Mouse (Mus musculus): ENCODE measurements around the gene Gm10260. TPM values are rescaled to one million over a fixed set of nuclear protein-coding genes. Genes with fewer than 3 reads are reported as not detected.

The Gm10260 gene
- 100 to 1,000 TPM; 179 to 186 TPM for total RNA-seq (2021)
- long read RNA-seq, experiment 1 = 0 reads
- long read RNA-seq, experiment 2 = 0 reads

- no peak for DNase-seq
These were observed at the start of gene Gm10260 for GRCm38 (mm10) chr13:97760532-97760931. Gene Gm10260, minus strand, starts transcription at chr13:97760632.

GRCm38 (mm10) chr13:97809828-97810227, 49.4 kb upstream of the Gm10260 start:
- DNase-seq = no peak

GRCm38 (mm10) chr13:97805907-97806306, 45.5 kb upstream of the Gm10260 start:
- no peak for DNase-seq

- no peak for DNase-seq
These were observed 42.0 kb upstream of the Gm10260 start for GRCm38 (mm10) chr13:97802386-97802785.

- no peak for DNase-seq
These were observed 37.0 kb upstream of the Gm10260 start for GRCm38 (mm10) chr13:97797462-97797861.

GRCm38 (mm10) chr13:97794780-97795179, 34.3 kb upstream of the Gm10260 start:
- DNase-seq = no peak

GRCm38 (mm10) chr13:97793932-97794331, 33.5 kb upstream of the Gm10260 start:
- no peak for DNase-seq

GRCm38 (mm10) chr13:97791664-97792063, 31.2 kb upstream of the Gm10260 start:
- no peak for DNase-seq

GRCm38 (mm10) chr13:97789782-97790450, 29.5 kb upstream of the Gm10260 start:
- no peak for DNase-seq

GRCm38 (mm10) chr13:97785167-97785835, 24.9 kb upstream of the Gm10260 start:
- DNase-seq = no peak

GRCm38 (mm10) chr13:97783423-97784143, 23.2 kb upstream of the Gm10260 start:
- no peak for DNase-seq

- no peak for DNase-seq
These were observed 21.6 kb upstream of the Gm10260 start for GRCm38 (mm10) chr13:97782063-97782462.

GRCm38 (mm10) chr13:97781637-97782036, 21.2 kb upstream of the Gm10260 start:
- DNase-seq = no peak

GRCm38 (mm10) chr13:97780556-97780955, 20.1 kb upstream of the Gm10260 start:
- DNase-seq = no peak

GRCm38 (mm10) chr13:97779657-97780445, 19.4 kb upstream of the Gm10260 start:
- DNase-seq = no peak

- no peak for DNase-seq
These were observed 18.3 kb upstream of the Gm10260 start for GRCm38 (mm10) chr13:97778698-97779194.

- no peak for DNase-seq
These were observed 17.2 kb upstream of the Gm10260 start for GRCm38 (mm10) chr13:97777667-97778066.

- DNase-seq = peak; percentile 57
These were observed 16.3 kb upstream of the Gm10260 start for GRCm38 (mm10) chr13:97776702-97777101.

- DNase-seq = no peak
These were observed 15.5 kb upstream of the Gm10260 start for GRCm38 (mm10) chr13:97775907-97776306.

GRCm38 (mm10) chr13:97774740-97775425, 14.5 kb upstream of the Gm10260 start:
- DNase-seq = peak; percentile 79

GRCm38 (mm10) chr13:97769205-97769604, 8.8 kb upstream of the Gm10260 start:
- no peak for DNase-seq
